Mouse (Mus musculus): Measurements from ENCODE around the gene Bmp2k. TPM values are rescaled to one million over a fixed set of nuclear protein-coding genes. Genes with fewer than 3 reads are reported as not detected.

The Bmp2k gene
- polyA plus RNA-seq, 2 experiments: 14.0 to 30.2 TPM

DNA sequence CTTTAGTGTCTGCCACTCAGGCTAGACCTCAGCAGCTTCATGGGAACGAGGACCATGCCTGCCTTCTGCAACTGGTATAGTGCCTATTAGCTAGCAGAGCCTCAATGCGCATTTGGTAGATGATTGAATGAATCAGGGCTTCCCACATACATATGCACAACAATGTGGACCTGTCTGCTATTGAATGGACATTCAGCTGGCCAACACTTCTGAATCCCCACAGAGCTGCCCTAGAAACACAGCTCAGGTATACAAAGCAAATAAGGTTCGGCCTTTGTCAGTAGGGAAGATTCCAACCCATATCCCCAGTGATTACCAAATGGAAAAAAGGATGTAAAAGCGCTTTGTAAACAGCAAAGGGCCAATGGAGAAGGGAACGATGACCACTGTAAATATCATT, 113.2 kb downstream of the Bmp2k start:
- Histone ChIP-seq H3K4me1 (replicated peaks; ENCODE audit: control insufficient read depth in 2 of 2, insufficient read depth in 2 of 2, low read length in 1 of 2) (peaks cover 0 to 9% of the 10 kb centered on the region in 2 experiments; a peak in 2 of 4 replicates), H3K27me3 (ENCODE audit: control insufficient read depth, insufficient read depth, low read length) (peaks cover 4% of the 10 kb centered on the region), H3K36me3 (replicated peaks; ENCODE audit: control insufficient read depth, insufficient read depth, low read depth) (no peaks in the 10 kb centered on the region), H3K9me3 (ENCODE audit: control insufficient read depth, low read length) (no peaks in the 10 kb centered on the region), H3K9ac (replicated peaks) (peak overlapping the region; percentile 14), H3K27ac (no peak overlapping the region), H3K4me3 (ENCODE audit: insufficient read depth in 1 of 2, low read depth in 2 of 2, low read length in 2 of 2) (peak overlapping the region; percentile 55 to 82), H3K4me2 (ENCODE audit: low read depth) (peak overlapping the region; percentile 74)
- no peak for TF ChIP-seq EP300 (IDR thresholded peaks at IDR 0.05; ENCODE audit: low read depth)
- no peak for ATAC-seq (ENCODE audit: insufficient read depth)
- WGBS (ENCODE audit: insufficient replicate concordance): 25% methylated on average over 5 of the region's 5 CpGs
- no peak for DNase-seq (ENCODE audit: low read depth in 3 of 3, low spot score in 3 of 3)

DNA sequence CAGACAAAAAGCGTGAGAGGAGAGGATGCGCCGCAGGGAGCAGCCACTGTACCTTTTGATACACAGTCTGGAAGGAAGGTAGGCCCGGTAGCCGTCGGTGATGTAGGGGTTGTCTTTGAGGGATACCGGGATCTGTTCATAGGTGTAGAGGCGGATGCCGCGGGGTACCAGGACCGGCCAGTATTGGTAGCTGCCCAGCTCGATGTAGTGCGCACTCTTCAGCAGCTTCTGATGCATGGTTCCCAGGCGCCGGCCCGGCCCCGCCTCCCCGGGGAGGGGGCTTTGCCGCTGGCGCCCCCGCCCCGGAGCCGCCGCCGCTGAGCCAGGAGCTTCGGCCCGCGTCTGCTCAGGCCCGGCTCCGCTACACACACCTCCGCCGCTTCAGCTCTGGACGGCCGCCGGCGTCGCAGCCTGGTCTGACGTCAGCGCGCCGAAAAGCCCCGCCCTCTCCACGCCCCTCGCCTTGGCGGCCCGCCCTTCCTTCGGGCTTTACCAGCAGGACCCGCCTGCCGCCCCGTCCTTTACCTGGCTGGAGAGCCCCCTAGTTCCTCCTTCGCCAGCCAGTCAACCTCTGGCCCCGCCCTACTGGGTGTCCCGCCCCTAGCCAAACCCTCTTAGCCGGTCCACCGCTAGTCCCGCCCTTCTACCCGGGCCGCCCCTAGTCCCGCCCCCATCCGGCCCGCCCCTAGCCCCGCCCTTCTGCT, 113.9 kb downstream of the Bmp2k start, which contains the start of gene Paqr3:
Gene Paqr3 (minus strand): TSS at position 390 of the 704 bp plus-strand sequence.
- ATAC-seq (ENCODE audit: insufficient read depth) (peak; percentile 97), DNase-seq (ENCODE audit: low read depth in 3 of 3, low spot score in 3 of 3) (peak; percentile 75 to 85 (median 80))
- Histone ChIP-seq H3K9ac (replicated peaks) (peak within 1 kb of the TSS; percentile 14), H3K27ac (no peak within 1 kb of the TSS), H3K4me2 (ENCODE audit: low read depth) (peak within 1 kb of the TSS; percentile 74), H3K9me3 (ENCODE audit: control insufficient read depth, low read length) (no peaks in the 10 kb centered on the region), H3K36me3 (replicated peaks; ENCODE audit: control insufficient read depth, insufficient read depth, low read depth) (no peaks in the 10 kb centered on the region), H3K27me3 (ENCODE audit: control insufficient read depth, insufficient read depth, low read length) (peaks cover 4% of the 10 kb centered on the region), H3K4me3 (ENCODE audit: insufficient read depth in 1 of 2, low read depth in 2 of 2, low read length in 2 of 2) (peak within 1 kb of the TSS; percentile 55 to 82), H3K4me1 (replicated peaks; ENCODE audit: control insufficient read depth in 2 of 2, insufficient read depth in 2 of 2, low read length in 1 of 2) (peaks cover 0 to 9% of the 10 kb centered on the region in 2 experiments; a peak in 2 of 4 replicates)
- 2% methylated on average over 59 of the region's 62 CpGs for WGBS (ENCODE audit: insufficient replicate concordance)
- TF ChIP-seq EP300 (IDR thresholded peaks at IDR 0.05; ENCODE audit: low read depth): no peak
- no peak for TF ChIP-seq CTCF (IDR thresholded peaks at IDR 0.05; ENCODE audit: low read depth)

DNA sequence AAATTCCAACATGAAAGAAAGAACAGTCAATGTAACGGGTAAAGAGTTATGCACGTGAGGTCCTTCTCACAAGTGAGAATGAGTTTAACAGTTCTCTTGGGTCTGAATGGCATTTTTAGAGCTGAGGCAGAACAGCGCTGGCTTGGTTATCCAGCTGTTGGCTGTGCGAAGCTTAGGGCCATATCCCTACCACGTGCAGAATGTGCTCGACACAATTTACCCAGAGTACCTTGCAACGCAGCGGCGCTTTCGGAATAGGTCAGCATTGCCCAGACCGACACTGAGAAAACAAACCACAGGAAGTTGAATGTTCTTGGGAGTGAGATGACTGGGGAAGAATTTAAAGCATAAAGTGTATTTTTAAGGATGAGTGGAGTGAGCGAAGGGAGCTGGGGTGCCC, 127.5 kb downstream of the Bmp2k start:
- H3K4me1 ChIP-seq (replicated peaks; ENCODE audit: control insufficient read depth in 2 of 2, insufficient read depth in 2 of 2, low read length in 1 of 2): no peaks in the 10 kb centered on the region
- TF ChIP-seq EP300 (IDR thresholded peaks at IDR 0.05; ENCODE audit: low read depth) (no peak), CTCF (IDR thresholded peaks at IDR 0.05; ENCODE audit: low read depth) (no peak)
- 62% methylated on average over 12 of the region's 12 CpGs for WGBS (ENCODE audit: insufficient replicate concordance)
- no peaks in the 10 kb centered on the region for H3K9me3 ChIP-seq (ENCODE audit: control insufficient read depth, low read length)
- no peaks in the 10 kb centered on the region for H3K27me3 ChIP-seq (ENCODE audit: control insufficient read depth, insufficient read depth, low read length)
- no peak overlapping the region for H3K4me3 ChIP-seq (ENCODE audit: insufficient read depth in 1 of 2, low read depth in 2 of 2, low read length in 2 of 2)
- no peak for ATAC-seq (ENCODE audit: insufficient read depth)
- DNase-seq (ENCODE audit: low read depth in 3 of 3, low spot score in 3 of 3): no peak
- no peaks in the 10 kb centered on the region for H3K36me3 ChIP-seq (replicated peaks; ENCODE audit: control insufficient read depth, insufficient read depth, low read depth)
- H3K9ac ChIP-seq (replicated peaks): no peak overlapping the region
- H3K4me2 ChIP-seq (ENCODE audit: low read depth): no peak overlapping the region
- H3K27ac ChIP-seq: no peak overlapping the region

DNA sequence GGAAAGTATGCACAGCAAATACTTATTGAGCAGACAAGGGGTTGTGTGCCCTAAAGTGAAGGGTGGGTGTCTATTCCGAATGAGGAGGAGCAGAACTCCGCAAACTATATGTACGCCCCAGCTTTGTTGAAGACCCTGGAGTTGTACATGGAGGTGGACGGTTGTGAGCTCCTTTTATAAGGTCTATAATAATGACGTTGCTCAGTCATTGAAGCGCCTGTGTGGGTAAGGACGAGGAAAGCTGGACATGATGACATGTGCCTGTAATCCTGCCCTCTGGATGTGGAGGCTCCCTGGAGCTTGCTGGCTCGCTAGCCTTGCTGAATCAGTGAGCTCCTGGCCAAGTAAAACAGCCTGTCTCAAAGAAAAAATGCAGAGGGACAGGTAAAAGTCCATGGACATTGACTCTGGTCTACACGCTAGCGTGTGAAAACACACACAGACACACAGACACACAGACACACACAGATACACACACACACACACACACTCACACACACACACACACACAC, 128.0 kb downstream of the Bmp2k start:
- Histone ChIP-seq H3K4me2 (ENCODE audit: low read depth) (no peak overlapping the region), H3K9me3 (ENCODE audit: control insufficient read depth, low read length) (no peaks in the 10 kb centered on the region), H3K27me3 (ENCODE audit: control insufficient read depth, insufficient read depth, low read length) (no peaks in the 10 kb centered on the region), H3K36me3 (replicated peaks; ENCODE audit: control insufficient read depth, insufficient read depth, low read depth) (no peaks in the 10 kb centered on the region), H3K27ac (no peak overlapping the region), H3K4me1 (replicated peaks; ENCODE audit: control insufficient read depth in 2 of 2, insufficient read depth in 2 of 2, low read length in 1 of 2) (no peaks in the 10 kb centered on the region), H3K9ac (replicated peaks) (no peak overlapping the region), H3K4me3 (ENCODE audit: insufficient read depth in 1 of 2, low read depth in 2 of 2, low read length in 2 of 2) (no peak overlapping the region)
- no peak for DNase-seq (ENCODE audit: low read depth in 3 of 3, low spot score in 3 of 3)
- whole genome bisulfite sequencing (ENCODE audit: insufficient replicate concordance): 51% methylated on average over 10 of the region's 10 CpGs
- no peak for ATAC-seq (ENCODE audit: insufficient read depth)
- TF ChIP-seq EP300 (IDR thresholded peaks at IDR 0.05; ENCODE audit: low read depth) (no peak), CTCF (IDR thresholded peaks at IDR 0.05; ENCODE audit: low read depth) (no peak)

DNA sequence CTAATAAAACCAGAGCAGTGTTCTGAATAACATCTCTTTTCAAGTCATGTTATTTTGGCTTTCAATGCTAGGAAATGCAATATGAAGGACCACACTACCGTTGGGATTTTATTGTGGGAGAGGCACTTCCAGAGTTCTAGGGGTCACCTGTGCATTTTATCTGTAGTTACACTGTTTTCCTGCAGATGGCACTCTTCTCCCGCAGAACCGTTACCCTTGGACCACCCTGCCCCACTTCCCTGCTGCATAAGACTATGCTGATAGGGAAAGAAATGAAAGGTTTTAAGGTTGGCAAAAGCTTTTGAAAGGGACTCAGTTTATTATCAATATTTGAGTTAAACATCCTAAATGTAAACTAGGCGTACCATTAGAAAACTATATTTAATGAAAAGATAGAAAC, 128.5 kb downstream of the Bmp2k start:
- no peaks in the 10 kb centered on the region for H3K4me1 ChIP-seq (replicated peaks; ENCODE audit: control insufficient read depth in 2 of 2, insufficient read depth in 2 of 2, low read length in 1 of 2)
- no peak overlapping the region for H3K4me2 ChIP-seq (ENCODE audit: low read depth)
- H3K9me3 ChIP-seq (ENCODE audit: control insufficient read depth, low read length): no peaks in the 10 kb centered on the region
- no peak overlapping the region for H3K27ac ChIP-seq
- no peaks in the 10 kb centered on the region for H3K36me3 ChIP-seq (replicated peaks; ENCODE audit: control insufficient read depth, insufficient read depth, low read depth)
- no peak overlapping the region for H3K4me3 ChIP-seq (ENCODE audit: insufficient read depth in 1 of 2, low read depth in 2 of 2, low read length in 2 of 2)
- no peak overlapping the region for H3K9ac ChIP-seq (replicated peaks)
- no peak for TF ChIP-seq EP300 (IDR thresholded peaks at IDR 0.05; ENCODE audit: low read depth)
- TF ChIP-seq CTCF (IDR thresholded peaks at IDR 0.05; ENCODE audit: low read depth): peak; percentile 64
- 27% methylated on average over 4 of the region's 4 CpGs for WGBS (ENCODE audit: insufficient replicate concordance)
- H3K27me3 ChIP-seq (ENCODE audit: control insufficient read depth, insufficient read depth, low read length): no peaks in the 10 kb centered on the region
- DNase-seq (ENCODE audit: low read depth in 3 of 3, low spot score in 3 of 3) (peak in 1 of 3 experiments; percentile 12), ATAC-seq (ENCODE audit: insufficient read depth) (no peak)
